In the genomic region with DNA sequence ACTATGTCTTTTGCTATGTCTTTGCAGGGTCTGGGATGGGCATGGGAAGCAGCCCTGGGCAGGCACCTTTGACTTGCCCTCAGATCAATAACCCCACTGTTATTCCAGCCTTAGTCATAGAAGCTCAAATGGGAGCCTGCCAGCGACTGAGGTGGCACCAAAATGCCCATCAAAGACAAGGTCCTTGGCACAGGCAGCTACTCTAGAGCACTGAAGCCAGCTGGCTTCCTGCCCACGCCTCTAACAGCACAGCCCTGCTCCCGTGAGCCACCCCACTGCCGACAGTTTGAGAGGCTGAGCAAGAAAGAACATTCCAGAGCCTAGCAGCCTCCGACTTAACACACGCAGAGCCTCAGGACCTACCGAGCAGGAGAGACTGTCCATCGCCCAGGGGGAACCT, we compare ENCODE assay signal across 10 mouse cellular contexts. TPM values are rescaled to one million over a fixed set of nuclear protein-coding genes. Genes with fewer than 3 reads are reported as not detected.
DNase-seq lines count a peak whose midpoint lies in the region; ATAC-seq and TF ChIP-seq lines count a peak whose summit lies in the region.
"Had no signal": no experiment of that assay in that cellular context is flagged by ENCODE, and none has a peak within 500 bp of the region (broad histone marks: within the 10 kb centered on the region; RNA-seq: fewer than 3 reads in every experiment).

No protein-coding gene starts in this region.

- TF ChIP-seq CTCF in liver, adult 2 months (IDR thresholded peaks at IDR 0.05; ENCODE audit: low read depth, low read length), result no peak
- no peak for TF ChIP-seq CTCF in lung, postnatal 0 days (IDR thresholded peaks at IDR 0.05)

- H3K79me2 ChIP-seq in liver, adult 2 months (ENCODE audit: control insufficient read depth, insufficient read depth, low read length), result no peaks in the 10 kb centered on the region

- no peaks in the 10 kb centered on the region for H3K36me3 ChIP-seq in liver, adult 2 months (ENCODE audit: control insufficient read depth, insufficient read depth, low read length)
- H3K36me3 ChIP-seq in forebrain, embryonic 16.5 days (ENCODE audit: control insufficient read depth, insufficient read depth), result no peaks in the 10 kb centered on the region
- no peaks in the 10 kb centered on the region for H3K36me3 ChIP-seq in lung, postnatal 0 days (ENCODE audit: insufficient read depth, low read length)

- no peak overlapping the region for H3K4me3 ChIP-seq in liver, adult 2 months (ENCODE audit: insufficient read depth, low read depth, low read length)
- H3K4me3 ChIP-seq in forebrain, embryonic 16.5 days (replicated peaks; ENCODE audit: low read length), result no peak overlapping the region
- no peak overlapping the region for H3K4me3 ChIP-seq in lung, postnatal 0 days (ENCODE audit: low read depth, low read length)

- peak; percentile 56; the same call in 1 of the 2 replicates for ATAC-seq in forebrain, embryonic 16.5 days
- peak; percentile 81 for ATAC-seq in lung, postnatal 0 days
- ATAC-seq: Patski had no signal

- no peaks in the 10 kb centered on the region for H3K4me1 ChIP-seq in liver, adult 2 months (ENCODE audit: control insufficient read depth, insufficient read depth, low read length)
- H3K4me1 ChIP-seq in forebrain, embryonic 16.5 days (replicated peaks; ENCODE audit: control insufficient read depth, insufficient read depth, low read length), result peaks cover 31% of the 10 kb centered on the region
- H3K4me1 ChIP-seq in lung, postnatal 0 days (ENCODE audit: insufficient read depth, low read depth, low read length), result no peaks in the 10 kb centered on the region

- H3K4me2 ChIP-seq in forebrain, embryonic 16.5 days (ENCODE audit: low read length), result no peak overlapping the region
- no peak overlapping the region for H3K4me2 ChIP-seq in lung, postnatal 0 days (replicated peaks; ENCODE audit: low read depth, low read length)

- no peak overlapping the region for H3K27ac ChIP-seq in liver, adult 2 months (replicated peaks; ENCODE audit: insufficient read depth, low read depth, low read length)
- H3K27ac ChIP-seq in forebrain, embryonic 16.5 days (ENCODE audit: low read length), result no peak overlapping the region
- no peak overlapping the region for H3K27ac ChIP-seq in lung, postnatal 0 days (ENCODE audit: low read length)

- H3K9ac ChIP-seq in liver, adult 2 months (ENCODE audit: low read depth, low read length), result no peak overlapping the region
- H3K9ac ChIP-seq in forebrain, embryonic 16.5 days (replicated peaks; ENCODE audit: low read depth, low read length), result no peak overlapping the region
- H3K9ac ChIP-seq in lung, postnatal 0 days (replicated peaks; ENCODE audit: low read depth), result no peak overlapping the region

- TF ChIP-seq EP300 in lung, postnatal 0 days (IDR thresholded peaks at IDR 0.05), result no peak

- H3K27me3 ChIP-seq in liver, adult 2 months (ENCODE audit: control insufficient read depth, insufficient read depth, low read length), result no peaks in the 10 kb centered on the region
- no peaks in the 10 kb centered on the region for H3K27me3 ChIP-seq in forebrain, embryonic 16.5 days (replicated peaks; ENCODE audit: control insufficient read depth, insufficient read depth, low read length)
- no peaks in the 10 kb centered on the region for H3K27me3 ChIP-seq in lung, postnatal 0 days (replicated peaks; ENCODE audit: insufficient read depth, low read length)
- H3K27me3 ChIP-seq: Patski had no signal

- DNase-seq in liver, adult 2 months (ENCODE audit: extremely low read depth, low read depth, low spot score), result peak; percentile 47
- DNase-seq in liver, result no peak
- peak; percentile 91 for DNase-seq in brain, adult 2 months (ENCODE audit: low read depth, low spot score)
- peak; percentile 70 for DNase-seq in lung, postnatal 0 days (ENCODE audit: low spot score)
- DNase-seq in testis, postnatal 14 days (ENCODE audit: low spot score), result no peak
- DNase-seq in gastrocnemius, adult 18-20 months (ENCODE audit: low spot score), result no peak
- DNase-seq in left cerebral cortex, adult 18-20 months (ENCODE audit: low spot score in 2 of 2), result no peak

- WGBS in liver, adult 2 months, result 56% methylated on average over 8 of the region's 8 CpGs
- WGBS in forebrain, embryonic 16.5 days, result 43% methylated on average over 8 of the region's 8 CpGs
- 50% methylated on average over 8 of the region's 8 CpGs for WGBS in lung, postnatal 0 days

- no peak for TF ChIP-seq POLR2A in liver, adult 2 months (IDR thresholded peaks at IDR 0.05; ENCODE audit: extremely low read depth, insufficient read depth, low read length)

- H3K9me3 ChIP-seq in forebrain, embryonic 16.5 days (ENCODE audit: control insufficient read depth, low read length), result peaks cover 7% of the 10 kb centered on the region
- H3K9me3 ChIP-seq in lung, postnatal 0 days (ENCODE audit: low read length), result no peaks in the 10 kb centered on the region

RNA-seq across cellular contexts. Expression of a gene that starts 23.3 kb away (rescaled TPM):
- 0.34 TPM in 1 of 2 replicates, not detected in the other for total RNA-seq in liver, adult 2 months (2014; rRNA removed)
- 0.07 and 0.09 TPM in 2 replicates for polyA plus RNA-seq in liver, adult 2 months (2012; rRNA removed)
- polyA plus RNA-seq in forebrain, embryonic 16.5 days (2015; fragmentation: Nextera tagmentation; extraction: Ambion mirVana), result 64.1 and 80.3 TPM in 2 replicates
- polyA plus RNA-seq in lung, postnatal 0 days (2015; fragmentation: Nextera tagmentation; extraction: Ambion mirVana), result 6.1 and 7.3 TPM in 2 replicates
- total RNA-seq in gastrocnemius, adult 18-20 months (2021), result not detected
- not detected for total RNA-seq in left cerebral cortex, adult 18-20 months (2021)

RNA-seq across cellular contexts. Expression of a gene that starts 27.8 kb away (rescaled TPM):
- not detected in 2 replicates for total RNA-seq in liver, adult 2 months (2014; rRNA removed)
- polyA plus RNA-seq in liver, adult 2 months (2012; rRNA removed), result not detected in 2 replicates
- 0.11 and 0.27 TPM in 2 replicates for polyA plus RNA-seq in forebrain, embryonic 16.5 days (2015; fragmentation: Nextera tagmentation; extraction: Ambion mirVana)
- 0.27 and 0.30 TPM in 2 replicates for polyA plus RNA-seq in lung, postnatal 0 days (2015; fragmentation: Nextera tagmentation; extraction: Ambion mirVana)
- not detected for total RNA-seq in gastrocnemius, adult 18-20 months (2021)
- not detected for total RNA-seq in left cerebral cortex, adult 18-20 months (2021)
- total RNA-seq: layer of hippocampus, postnatal 25 days had no signal

Comparison
In these comparisons a context has a peak if more than half of its experiments do, and no peak if none do; other contexts are left out.
1. DNase-seq: peak in liver, adult 2 months (single experiment), brain, adult 2 months (single experiment) and lung, postnatal 0 days (single experiment); none in liver (single experiment), testis, postnatal 14 days (single experiment), gastrocnemius, adult 18-20 months (single experiment) and left cerebral cortex, adult 18-20 months (0 of 2).